Mouse (Mus musculus): ENCODE measurements around the gene Pced1a. TPM values are rescaled to one million over a fixed set of nuclear protein-coding genes. Genes with fewer than 3 reads are reported as not detected.

The Pced1a gene
- polyA plus RNA-seq (2014; fragmentation: Nextera tagmentation; extraction: Ambion mirVana), result 10.1 and 11.7 TPM in 2 replicates

DNA sequence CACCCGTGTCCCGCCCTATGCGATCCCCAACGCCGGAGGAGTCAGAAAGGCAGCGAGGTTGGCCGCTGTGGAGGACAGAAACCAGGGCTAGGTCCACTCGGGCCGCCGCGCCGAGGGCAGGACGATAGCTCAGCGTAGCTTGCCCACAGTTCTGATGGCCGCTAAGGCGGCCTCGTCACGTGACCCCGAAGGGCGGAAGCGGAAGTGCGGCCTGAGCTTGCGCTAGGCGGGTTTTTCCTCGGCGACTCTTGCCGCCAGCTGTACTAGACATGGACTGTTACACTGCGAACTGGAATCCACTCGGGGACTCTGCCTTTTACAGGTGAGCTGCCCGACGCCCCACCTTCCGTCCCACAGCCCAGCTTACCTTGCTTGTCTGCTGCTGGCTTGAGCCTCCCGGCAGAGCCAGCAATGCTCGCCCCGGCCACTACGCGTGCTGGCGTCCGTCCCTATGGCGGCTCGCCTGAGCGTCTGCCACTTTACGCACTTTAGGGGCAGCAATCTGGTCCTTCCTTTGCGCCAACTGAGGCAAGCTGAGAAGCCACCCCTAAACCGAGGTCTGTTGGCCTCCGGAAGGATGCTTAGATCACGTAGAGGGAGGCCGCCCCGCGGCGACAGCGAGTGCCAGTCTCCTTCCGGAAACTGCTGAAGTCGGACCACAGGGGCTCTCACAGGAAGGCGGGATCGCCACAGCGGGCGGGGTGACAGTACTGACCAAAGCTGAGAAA lies at the start of gene Pced1a, which contains the start of gene Vps16:
TSS of gene Pced1a (minus strand) at position 576 of the 728 bp plus-strand sequence.
TSS of gene Vps16 (plus strand) at position 214 of the 728 bp plus-strand sequence.
- DNase-seq (ENCODE audit: low spot score) (peak; percentile 98), ATAC-seq (replicated peaks; ENCODE audit: low FRiP score, low TSS enrichment, low read depth) (peak; percentile 96)
- H3K27me3 ChIP-seq (replicated peaks; ENCODE audit: control insufficient read depth, insufficient read depth, low read length), result no peaks in the 10 kb centered on the region
- H3K4me2 ChIP-seq (ENCODE audit: low read length), result peak within 1 kb of the TSS; percentile 92
- H3K36me3 ChIP-seq (ENCODE audit: control insufficient read depth, insufficient read depth, low read length), result 0 out of 2 replicates have a peak, but pooled peaks cover 12% of the 10 kb centered on the region
- peak within 1 kb of the TSS; percentile 56 for H3K4me3 ChIP-seq (ENCODE audit: low read depth, low read length)
- peaks cover 6% of the 10 kb centered on the region; the same call in 1 of the 2 replicates for H3K4me1 ChIP-seq (replicated peaks; ENCODE audit: control insufficient read depth, insufficient read depth, low read length)
- H3K9ac ChIP-seq (ENCODE audit: low read length), result peak within 1 kb of the TSS; percentile 64
- H3K9me3 ChIP-seq (ENCODE audit: control insufficient read depth, low read length), result no peaks in the 10 kb centered on the region
- H3K27ac ChIP-seq (ENCODE audit: low read depth), result peak within 1 kb of the TSS; percentile 88
- WGBS, result under 1% methylated on average over 58 of the region's 58 CpGs

DNA sequence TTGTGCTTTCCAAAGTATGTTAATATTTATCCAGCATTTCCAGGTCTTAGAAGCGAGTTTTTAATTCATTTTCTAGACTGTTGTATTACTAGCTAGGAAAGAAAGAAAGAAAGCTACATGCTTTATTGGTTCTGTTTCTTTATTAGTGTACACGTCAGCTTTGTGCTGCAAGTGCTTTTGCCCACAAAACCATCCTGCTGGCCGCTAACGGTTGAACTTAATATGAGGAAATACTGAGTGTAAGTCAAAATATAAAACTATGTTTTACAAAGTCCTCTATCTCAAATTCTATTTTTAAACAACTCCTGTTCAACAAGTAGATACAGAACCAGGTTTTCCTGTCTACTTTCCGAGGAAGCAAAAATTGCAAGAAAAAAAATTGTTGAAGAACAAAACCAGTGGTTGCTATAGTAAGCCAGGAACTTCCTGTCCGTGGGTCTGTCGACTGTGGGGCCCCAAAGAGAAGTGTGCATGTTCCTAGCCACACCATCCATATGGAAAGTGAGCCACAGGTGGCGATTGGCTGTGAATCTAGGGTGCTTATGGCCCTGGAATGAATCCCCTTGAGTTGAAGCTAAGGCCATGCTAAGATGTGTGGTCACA lies 48.5 kb upstream of the Pced1a start:
- Histone ChIP-seq H3K4me2 (ENCODE audit: low read length) (no peak overlapping the region), H3K27me3 (replicated peaks; ENCODE audit: control insufficient read depth, insufficient read depth, low read length) (no peaks in the 10 kb centered on the region), H3K9me3 (ENCODE audit: control insufficient read depth, low read length) (peaks cover 3% of the 10 kb centered on the region; the same call in 1 of the 2 replicates), H3K27ac (ENCODE audit: low read depth) (no peak overlapping the region), H3K36me3 (ENCODE audit: control insufficient read depth, insufficient read depth, low read length) (no peaks in the 10 kb centered on the region), H3K4me1 (replicated peaks; ENCODE audit: control insufficient read depth, insufficient read depth, low read length) (no peaks in the 10 kb centered on the region), H3K9ac (ENCODE audit: low read length) (no peak overlapping the region), H3K4me3 (ENCODE audit: low read depth, low read length) (no peak overlapping the region)
- WGBS, result 72% methylated on average over 8 of the region's 8 CpGs
- ATAC-seq (replicated peaks; ENCODE audit: low FRiP score, low TSS enrichment, low read depth) (no peak), DNase-seq (ENCODE audit: low spot score) (no peak)

DNA sequence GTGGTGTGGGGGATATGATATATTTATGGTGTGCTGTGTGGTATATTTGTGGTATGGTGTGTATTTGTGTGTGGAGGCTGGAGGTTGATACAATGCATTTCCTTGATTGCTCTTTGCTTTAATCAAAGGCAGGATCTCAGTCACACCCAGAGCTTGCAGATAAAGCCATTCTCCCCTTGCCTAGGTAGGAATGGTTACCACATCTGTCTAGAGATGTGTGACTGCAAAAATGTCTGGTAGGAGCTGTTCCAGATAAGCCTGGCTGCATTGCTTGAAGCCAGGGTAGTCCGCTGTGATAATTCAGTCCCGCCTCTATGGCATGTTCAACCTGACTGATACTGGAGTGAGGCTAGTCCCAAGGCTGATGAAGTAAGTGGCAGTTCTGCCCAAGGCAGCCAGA lies 45.4 kb upstream of the Pced1a start:
- WGBS, result 75% methylated on average over 2 of the region's 2 CpGs
- DNase-seq (ENCODE audit: low spot score) (no peak), ATAC-seq (replicated peaks; ENCODE audit: low FRiP score, low TSS enrichment, low read depth) (no peak)
- no peaks in the 10 kb centered on the region for H3K36me3 ChIP-seq (ENCODE audit: control insufficient read depth, insufficient read depth, low read length)
- no peak overlapping the region for H3K4me2 ChIP-seq (ENCODE audit: low read length)
- H3K9ac ChIP-seq (ENCODE audit: low read length), result no peak overlapping the region
- no peaks in the 10 kb centered on the region for H3K9me3 ChIP-seq (ENCODE audit: control insufficient read depth, low read length)
- H3K27ac ChIP-seq (ENCODE audit: low read depth), result no peak overlapping the region
- no peak overlapping the region for H3K4me3 ChIP-seq (ENCODE audit: low read depth, low read length)
- no peaks in the 10 kb centered on the region for H3K4me1 ChIP-seq (replicated peaks; ENCODE audit: control insufficient read depth, insufficient read depth, low read length)
- no peaks in the 10 kb centered on the region for H3K27me3 ChIP-seq (replicated peaks; ENCODE audit: control insufficient read depth, insufficient read depth, low read length)

DNA sequence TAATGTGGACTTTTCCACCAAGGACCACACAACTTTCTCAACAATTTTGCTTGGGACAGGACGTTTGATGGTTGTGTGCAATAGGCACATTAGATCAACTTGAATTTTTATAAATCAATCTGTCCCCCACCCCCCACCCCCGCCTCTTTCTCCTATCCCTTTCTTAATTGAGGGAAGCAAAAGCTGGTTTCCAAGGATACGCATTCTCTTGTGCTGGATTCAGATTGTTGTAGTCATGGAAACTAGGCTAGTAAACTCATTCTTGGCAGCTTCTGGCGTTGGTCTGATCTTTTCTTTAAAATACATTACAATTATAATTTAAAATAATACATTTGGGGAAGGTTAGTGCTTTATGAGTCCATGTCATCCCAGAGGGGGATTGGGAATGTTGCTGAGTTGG lies 44.9 kb upstream of the Pced1a start:
- Histone ChIP-seq H3K4me1 (replicated peaks; ENCODE audit: control insufficient read depth, insufficient read depth, low read length) (no peaks in the 10 kb centered on the region), H3K36me3 (ENCODE audit: control insufficient read depth, insufficient read depth, low read length) (no peaks in the 10 kb centered on the region), H3K27me3 (replicated peaks; ENCODE audit: control insufficient read depth, insufficient read depth, low read length) (no peaks in the 10 kb centered on the region), H3K4me3 (ENCODE audit: low read depth, low read length) (no peak overlapping the region), H3K9me3 (ENCODE audit: control insufficient read depth, low read length) (no peaks in the 10 kb centered on the region), H3K4me2 (ENCODE audit: low read length) (no peak overlapping the region), H3K27ac (ENCODE audit: low read depth) (no peak overlapping the region), H3K9ac (ENCODE audit: low read length) (no peak overlapping the region)
- 69% methylated on average over 4 of the region's 4 CpGs for WGBS
- ATAC-seq (replicated peaks; ENCODE audit: low FRiP score, low TSS enrichment, low read depth) (no peak), DNase-seq (ENCODE audit: low spot score) (no peak)

DNA sequence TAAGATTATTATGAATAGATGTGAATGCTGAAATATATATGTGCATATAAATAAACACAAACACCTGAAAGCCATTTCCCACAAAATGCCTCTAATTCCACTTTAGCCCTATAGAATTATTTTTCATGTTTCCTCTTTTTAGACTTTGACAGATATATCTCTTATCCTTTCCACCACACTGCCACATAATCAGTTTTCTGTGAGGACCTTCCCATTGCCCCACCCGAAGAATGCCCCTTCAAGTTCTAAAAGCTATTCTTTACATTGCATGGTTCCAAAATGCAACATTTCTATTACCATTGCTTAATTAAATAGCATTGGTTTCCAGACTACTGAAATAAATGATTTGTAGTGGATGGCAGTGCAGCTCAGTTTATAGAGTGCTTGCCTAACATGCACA lies 41.9 kb upstream of the Pced1a start:
- ATAC-seq (replicated peaks; ENCODE audit: low FRiP score, low TSS enrichment, low read depth) (no peak), DNase-seq (ENCODE audit: low spot score) (no peak)
- no peaks in the 10 kb centered on the region for H3K27me3 ChIP-seq (replicated peaks; ENCODE audit: control insufficient read depth, insufficient read depth, low read length)
- no peaks in the 10 kb centered on the region; the same call in 1 of the 2 replicates for H3K4me1 ChIP-seq (replicated peaks; ENCODE audit: control insufficient read depth, insufficient read depth, low read length)
- no peak overlapping the region for H3K4me3 ChIP-seq (ENCODE audit: low read depth, low read length)
- no peak overlapping the region for H3K27ac ChIP-seq (ENCODE audit: low read depth)
- H3K4me2 ChIP-seq (ENCODE audit: low read length), result no peak overlapping the region
- no peak overlapping the region for H3K9ac ChIP-seq (ENCODE audit: low read length)
- 88% methylated on average over 1 of the region's 1 CpGs for WGBS
- 0 out of 2 replicates have a peak, but pooled peaks cover 4% of the 10 kb centered on the region for H3K36me3 ChIP-seq (ENCODE audit: control insufficient read depth, insufficient read depth, low read length)
- 0 out of 2 replicates have a peak, but pooled peaks cover 3% of the 10 kb centered on the region for H3K9me3 ChIP-seq (ENCODE audit: control insufficient read depth, low read length)

- Histone ChIP-seq H3K27me3 (replicated peaks; ENCODE audit: control insufficient read depth, insufficient read depth, low read length) (no peaks in the 10 kb centered on the region), H3K4me3 (ENCODE audit: low read depth, low read length) (no peak overlapping the region), H3K36me3 (ENCODE audit: control insufficient read depth, insufficient read depth, low read length) (0 out of 2 replicates have a peak, but pooled peaks cover 4% of the 10 kb centered on the region), H3K9ac (ENCODE audit: low read length) (no peak overlapping the region), H3K9me3 (ENCODE audit: control insufficient read depth, low read length) (0 out of 2 replicates have a peak, but pooled peaks cover 3% of the 10 kb centered on the region), H3K4me1 (replicated peaks; ENCODE audit: control insufficient read depth, insufficient read depth, low read length) (peaks cover 7% of the 10 kb centered on the region), H3K27ac (ENCODE audit: low read depth) (no peak overlapping the region), H3K4me2 (ENCODE audit: low read length) (no peak overlapping the region)
- 45% methylated on average over 15 of the region's 15 CpGs for WGBS
- ATAC-seq (replicated peaks; ENCODE audit: low FRiP score, low TSS enrichment, low read depth) (no peak), DNase-seq (ENCODE audit: low spot score) (no peak)
Measured at GRCm38 (mm10) chr2:130461287-130462071, 37.0 kb upstream of the Pced1a start.

- H3K4me1 ChIP-seq (replicated peaks; ENCODE audit: control insufficient read depth, insufficient read depth, low read length), result peaks cover 17% of the 10 kb centered on the region
- H3K27me3 ChIP-seq (replicated peaks; ENCODE audit: control insufficient read depth, insufficient read depth, low read length), result no peaks in the 10 kb centered on the region
- H3K9me3 ChIP-seq (ENCODE audit: control insufficient read depth, low read length), result 0 out of 2 replicates have a peak, but pooled peaks cover 3% of the 10 kb centered on the region
- WGBS, result 87% methylated on average over 3 of the region's 3 CpGs
- no peak overlapping the region for H3K27ac ChIP-seq (ENCODE audit: low read depth)
- no peak overlapping the region for H3K4me2 ChIP-seq (ENCODE audit: low read length)
- DNase-seq (ENCODE audit: low spot score) (no peak), ATAC-seq (replicated peaks; ENCODE audit: low FRiP score, low TSS enrichment, low read depth) (no peak)
- 0 out of 2 replicates have a peak, but pooled peaks cover 4% of the 10 kb centered on the region for H3K36me3 ChIP-seq (ENCODE audit: control insufficient read depth, insufficient read depth, low read length)
- no peak overlapping the region for H3K4me3 ChIP-seq (ENCODE audit: low read depth, low read length)
- H3K9ac ChIP-seq (ENCODE audit: low read length), result no peak overlapping the region
Measured at GRCm38 (mm10) chr2:130459576-130459975, 35.1 kb upstream of the Pced1a start.

DNA sequence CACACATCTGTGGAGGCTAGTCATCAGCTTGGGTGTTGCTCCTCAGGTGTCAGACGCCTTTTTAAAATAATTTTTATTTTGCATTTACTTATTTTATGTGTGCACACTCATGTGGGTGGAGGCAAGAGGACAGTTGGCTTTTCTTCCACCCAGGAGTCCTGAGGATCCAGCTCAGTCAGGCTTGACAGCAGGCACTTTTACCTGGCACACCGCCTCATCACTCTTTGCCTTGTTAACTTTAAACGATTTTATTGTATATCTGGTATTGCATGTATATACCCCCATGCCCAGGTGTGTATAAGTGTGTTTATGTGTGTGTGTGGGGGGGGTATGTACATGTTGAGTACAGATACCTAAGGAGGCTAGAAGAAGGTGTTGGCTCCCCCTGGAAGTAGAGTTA lies 33.4 kb upstream of the Pced1a start:
- WGBS, result 84% methylated on average over 3 of the region's 3 CpGs
- Histone ChIP-seq H3K4me3 (ENCODE audit: low read depth, low read length) (no peak overlapping the region), H3K27ac (ENCODE audit: low read depth) (no peak overlapping the region), H3K27me3 (replicated peaks; ENCODE audit: control insufficient read depth, insufficient read depth, low read length) (no peaks in the 10 kb centered on the region), H3K36me3 (ENCODE audit: control insufficient read depth, insufficient read depth, low read length) (no peaks in the 10 kb centered on the region), H3K4me2 (ENCODE audit: low read length) (no peak overlapping the region), H3K4me1 (replicated peaks; ENCODE audit: control insufficient read depth, insufficient read depth, low read length) (peaks cover 17% of the 10 kb centered on the region), H3K9me3 (ENCODE audit: control insufficient read depth, low read length) (0 out of 2 replicates have a peak, but pooled peaks cover 3% of the 10 kb centered on the region), H3K9ac (ENCODE audit: low read length) (no peak overlapping the region)
- ATAC-seq (replicated peaks; ENCODE audit: low FRiP score, low TSS enrichment, low read depth) (no peak), DNase-seq (ENCODE audit: low spot score) (no peak)
